Mouse (Mus musculus) layer of hippocampus, adult 11-12 months (tissue): ENCODE measurements around the gene Rgp1.
"Not testable (repeated sequence)": the region's sequence is repeated elsewhere in the genome, so short reads cannot be mapped to it uniquely, and the experiment has no call there.

Experiments
- DNase-seq: peaks from one replicate; pipeline ENCODE4 v3.0.0; 2022; ENCODE audit warnings: low spot score

Gene Rgp1

DNA sequence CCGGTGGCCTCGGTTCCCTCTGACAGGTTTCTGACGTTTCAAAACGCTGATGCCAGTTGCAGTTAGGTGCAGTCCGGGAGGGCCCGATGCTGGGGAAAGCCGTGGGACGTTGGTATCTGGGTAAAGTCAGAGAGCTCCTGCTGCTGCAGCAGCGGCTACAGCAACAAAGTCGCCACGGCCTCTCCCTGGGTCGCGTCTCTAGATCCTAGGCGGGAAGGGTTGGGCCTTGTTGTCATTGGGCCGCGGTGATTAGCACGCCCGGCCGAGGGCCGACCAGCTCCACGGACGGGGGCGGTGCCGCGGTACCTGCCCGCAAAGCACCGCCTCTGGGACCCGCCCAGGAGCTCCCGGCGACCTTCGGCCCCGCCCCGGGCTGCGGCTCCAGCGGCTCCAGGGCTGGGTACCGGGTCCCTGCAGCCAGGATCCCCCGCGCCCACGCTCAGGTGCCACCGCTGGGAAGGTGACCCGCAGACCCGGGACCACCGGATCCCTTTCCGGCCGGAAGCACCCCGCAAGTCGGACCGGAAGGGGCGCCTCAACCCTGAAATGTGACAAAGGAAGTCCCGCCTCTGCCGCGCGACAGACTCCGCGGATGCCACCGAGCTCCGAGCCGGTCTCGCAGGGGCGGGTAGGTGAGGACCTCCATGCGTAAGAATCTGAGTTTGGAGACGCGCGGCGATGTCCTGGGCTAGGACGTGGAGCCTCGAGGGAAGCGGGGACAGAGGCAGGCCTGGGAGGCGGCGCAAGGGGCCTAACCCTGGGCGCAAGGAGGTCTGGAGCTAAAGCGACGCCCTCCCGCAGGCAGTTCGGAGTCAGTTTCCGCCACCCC lies at the start of gene Rgp1, which contains the start of gene Gba2:
Rgp1 (plus strand) TSS at position 340 of the 829 bp plus-strand sequence.
Gba2 (minus strand) TSS at position 498 of the 829 bp plus-strand sequence.
- DNase-seq: peak; percentile 84

GRCm38 (mm10) chr4:43530081-43530501 lies 48.4 kb upstream of the Rgp1 start:
- DNase-seq: no peak

- peak; percentile 78 for DNase-seq
These were observed 47.9 kb upstream of the Rgp1 start for GRCm38 (mm10) chr4:43530581-43530980.

DNA sequence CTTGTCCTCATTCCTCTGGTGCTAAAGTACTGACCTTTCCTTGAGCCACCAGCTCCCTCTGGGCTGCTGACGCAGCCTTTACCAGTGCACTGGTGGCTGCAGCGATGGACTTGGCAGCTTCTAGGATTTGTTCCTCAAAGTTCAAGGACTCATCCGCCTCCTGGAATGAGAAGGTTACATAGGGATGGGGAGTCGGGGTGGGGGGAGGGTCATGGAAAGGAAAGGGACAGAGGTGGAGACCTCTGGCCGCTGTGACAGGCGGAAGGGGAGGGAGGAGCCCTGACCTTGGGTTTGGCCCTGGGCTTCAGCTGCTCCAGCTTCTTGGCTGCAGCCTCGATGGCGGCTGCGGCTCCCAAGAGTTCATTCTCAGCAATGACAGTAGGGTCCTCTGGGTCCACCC lies 45.2 kb upstream of the Rgp1 start:
- DNase-seq: no peak

GRCm38 (mm10) chr4:43535628-43536027 lies 42.9 kb upstream of the Rgp1 start:
- no peak for DNase-seq

DNA sequence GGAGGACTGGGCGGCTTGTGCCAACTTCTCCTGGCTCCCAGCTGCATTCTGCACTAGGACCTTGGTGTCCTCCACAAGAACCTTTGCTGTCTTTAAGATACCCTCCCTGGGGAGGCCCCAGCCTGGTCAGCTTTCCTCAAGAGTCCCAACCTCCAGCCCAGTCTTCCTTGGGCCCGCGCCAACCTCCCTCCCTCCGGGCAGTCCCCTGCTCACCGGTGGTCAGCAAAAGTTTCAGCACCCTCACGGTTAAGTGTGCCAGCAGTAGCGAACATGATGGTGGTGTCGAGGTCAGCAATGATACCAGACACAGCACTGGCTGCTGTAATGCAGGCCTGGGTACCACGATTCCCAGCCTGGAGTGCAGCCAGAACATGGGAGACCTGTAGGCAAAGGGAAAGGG lies 42.5 kb upstream of the Rgp1 start:
- DNase-seq: no peak

- DNase-seq: no peak
These were observed 36.5 kb upstream of the Rgp1 start for GRCm38 (mm10) chr4:43542044-43542443.

DNA sequence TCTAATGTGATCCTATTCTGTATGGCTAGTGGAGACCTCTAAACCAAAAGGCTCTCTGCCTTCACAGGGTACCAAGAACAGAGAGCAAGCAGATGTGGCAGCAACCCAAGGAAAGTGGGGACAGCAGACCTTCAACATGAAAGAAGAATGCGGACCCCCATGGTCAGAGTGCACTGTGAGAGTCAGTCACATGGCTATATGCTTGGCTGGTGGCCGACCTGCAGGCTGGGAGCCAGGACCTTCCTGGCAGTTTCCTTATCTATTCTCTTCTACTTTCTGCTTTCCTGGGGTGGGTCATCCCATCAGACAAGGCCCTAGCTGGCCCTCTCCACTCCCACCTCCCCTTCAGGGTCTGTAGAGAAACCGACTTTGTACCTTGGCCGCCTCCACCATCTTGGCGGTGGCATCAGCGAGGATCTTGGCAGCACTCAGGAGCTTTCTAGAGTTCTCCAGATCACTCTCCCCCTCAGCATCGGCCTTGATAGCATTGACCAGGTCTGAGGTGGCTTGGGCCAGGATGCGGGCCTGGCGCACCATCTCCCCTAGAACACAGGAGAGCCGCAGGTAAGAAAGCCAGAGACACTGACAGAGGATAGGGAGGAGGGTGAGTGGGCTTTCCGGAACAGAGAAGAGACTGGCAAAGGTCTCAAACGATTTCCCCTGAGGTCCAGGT lies 32.0 kb upstream of the Rgp1 start:
- DNase-seq: no peak

DNA sequence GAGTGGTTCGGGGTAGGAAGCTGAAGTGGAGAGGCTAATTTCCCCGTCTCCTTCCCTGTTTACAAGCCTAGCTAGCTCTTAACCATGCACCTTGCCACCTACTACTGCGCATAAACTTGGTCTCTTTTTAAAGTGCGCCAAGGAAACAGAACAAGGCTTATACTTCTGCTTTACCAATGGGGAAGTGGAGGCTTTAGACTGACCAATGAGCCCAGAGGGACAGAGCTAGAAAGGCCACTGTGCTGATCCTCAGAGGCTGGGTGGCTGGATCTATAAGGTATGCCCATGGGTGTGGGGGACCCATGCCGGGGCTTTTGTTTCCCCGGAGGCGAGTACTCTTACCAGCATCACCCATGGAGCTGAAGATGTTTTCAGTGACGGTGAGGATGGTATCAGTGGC lies 31.4 kb upstream of the Rgp1 start:
- DNase-seq: no peak

GRCm38 (mm10) chr4:43549055-43549454 lies 29.5 kb upstream of the Rgp1 start:
- DNase-seq: no peak

- DNase-seq: not testable (repeated sequence)
These were observed 26.7 kb upstream of the Rgp1 start for GRCm38 (mm10) chr4:43551854-43552253.

DNA sequence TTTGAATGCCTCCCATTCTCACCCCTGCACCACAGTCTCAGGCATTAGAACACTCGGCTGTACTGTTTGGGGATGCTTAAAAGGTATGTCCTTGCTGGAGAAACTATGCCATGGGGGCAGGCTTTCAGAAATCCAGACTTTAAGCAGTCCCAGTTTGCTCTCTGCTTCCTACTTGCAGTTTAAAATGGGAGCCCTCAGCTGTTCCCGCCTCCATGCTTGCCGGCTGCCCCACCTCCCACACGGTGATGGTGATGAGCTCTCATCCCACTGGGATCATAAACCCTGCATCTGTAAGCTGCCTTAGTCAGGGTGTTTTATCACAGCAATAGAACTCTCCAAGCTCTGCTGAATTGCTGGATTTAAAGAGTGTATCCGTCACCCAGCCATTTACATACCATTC lies 26.1 kb upstream of the Rgp1 start:
- DNase-seq: no peak

GRCm38 (mm10) chr4:43553891-43554290 lies 24.6 kb upstream of the Rgp1 start:
- no peak for DNase-seq

GRCm38 (mm10) chr4:43555926-43556325 lies 22.6 kb upstream of the Rgp1 start:
- no peak for DNase-seq

DNA sequence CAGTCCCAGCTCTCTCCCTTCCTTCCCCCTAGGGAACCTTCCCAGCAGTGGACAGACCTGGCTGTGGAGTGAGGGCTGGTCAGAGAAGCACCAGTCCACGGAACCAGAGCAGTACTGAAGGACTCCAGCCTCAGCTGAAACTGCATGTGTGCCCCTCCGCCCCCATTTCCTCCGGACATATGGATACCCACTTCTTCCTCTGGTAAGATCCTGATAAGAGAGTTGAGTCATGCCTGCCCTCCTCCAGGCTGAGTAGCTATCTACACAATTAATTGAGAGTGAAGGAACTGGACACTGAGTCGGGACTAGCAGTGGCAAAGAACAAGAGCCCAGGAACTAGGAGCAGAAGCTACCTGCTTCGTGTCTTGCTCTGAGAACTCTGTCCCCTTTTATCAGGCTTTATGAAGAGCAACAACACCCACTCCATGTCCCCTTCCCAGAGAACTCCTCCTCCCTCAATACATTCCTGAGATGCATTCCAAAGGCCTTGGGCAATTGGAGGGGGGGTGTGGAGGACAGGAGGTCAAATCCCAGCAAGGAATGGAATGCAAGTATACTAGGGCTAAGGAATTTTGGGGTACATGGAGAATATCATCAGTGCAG lies 20.4 kb upstream of the Rgp1 start:
- DNase-seq: no peak

DNA sequence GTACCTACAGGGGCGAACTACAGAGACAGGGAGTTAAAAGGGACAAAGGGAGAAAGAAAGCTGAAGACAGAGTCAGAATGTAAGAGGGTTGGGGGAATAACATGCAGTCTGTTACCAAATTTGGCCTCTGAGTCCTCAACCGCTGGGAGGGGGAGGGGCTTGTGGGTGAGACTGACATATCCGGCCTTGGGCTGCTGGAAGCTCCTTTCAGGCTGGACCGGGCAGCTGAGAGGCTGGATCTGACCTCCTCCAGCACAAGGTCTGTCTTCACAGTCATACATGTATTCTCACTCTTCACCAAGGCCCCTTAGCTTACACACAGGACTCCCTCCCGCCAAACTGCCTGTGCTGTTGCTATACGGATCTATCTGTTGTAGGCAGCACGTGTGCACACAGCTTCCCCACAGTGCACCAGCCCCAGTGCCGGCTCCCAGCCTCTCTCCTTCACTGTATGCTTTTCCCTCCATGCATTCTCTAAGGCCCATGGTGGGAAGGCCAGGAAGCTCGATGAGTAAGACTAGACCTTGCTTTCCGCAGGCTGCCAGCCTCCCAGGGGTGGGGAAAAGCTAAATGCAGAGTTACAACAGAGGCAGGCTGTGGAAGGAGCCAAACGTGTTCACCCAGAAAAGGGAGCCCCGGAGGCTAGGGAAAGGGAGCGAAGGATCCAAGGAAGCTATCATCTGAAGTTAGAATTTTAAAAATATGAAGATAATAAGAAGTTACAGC lies 19.7 kb upstream of the Rgp1 start:
- no peak for DNase-seq

DNA sequence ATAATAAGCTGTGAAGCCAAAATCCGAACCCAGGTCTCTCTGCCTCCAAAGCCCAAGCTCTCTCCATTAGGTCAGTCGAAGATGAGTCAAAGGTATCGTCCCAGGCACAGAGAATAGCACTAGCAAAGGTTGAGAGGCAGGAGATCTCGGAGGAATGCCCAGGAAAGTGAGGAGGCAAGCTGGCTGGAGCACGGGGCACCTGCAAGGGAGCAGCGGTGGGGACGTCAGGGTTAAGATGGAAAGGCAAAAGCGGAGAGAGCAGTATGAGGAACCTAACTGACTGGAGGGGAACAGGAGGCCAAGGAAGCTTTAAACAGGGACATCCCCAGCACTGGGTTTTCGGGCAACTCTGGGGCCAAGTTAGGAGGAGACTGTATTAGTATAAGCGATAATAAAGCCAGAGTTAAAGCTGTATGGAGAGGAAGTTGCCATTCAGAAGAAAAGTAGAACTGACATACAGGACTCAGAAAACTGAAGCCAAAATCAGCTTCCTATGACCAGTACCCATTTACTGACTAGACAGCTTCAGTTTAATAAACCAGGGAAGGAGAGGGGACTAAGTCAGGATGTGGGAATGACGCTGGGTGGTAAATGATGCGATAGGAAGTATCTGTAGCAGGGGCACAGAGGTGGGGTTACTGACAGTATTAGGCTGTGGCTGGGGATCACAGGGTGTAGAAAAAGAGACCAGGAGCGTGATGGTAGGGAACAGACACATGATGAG lies 18.8 kb upstream of the Rgp1 start:
- DNase-seq: no peak

DNA sequence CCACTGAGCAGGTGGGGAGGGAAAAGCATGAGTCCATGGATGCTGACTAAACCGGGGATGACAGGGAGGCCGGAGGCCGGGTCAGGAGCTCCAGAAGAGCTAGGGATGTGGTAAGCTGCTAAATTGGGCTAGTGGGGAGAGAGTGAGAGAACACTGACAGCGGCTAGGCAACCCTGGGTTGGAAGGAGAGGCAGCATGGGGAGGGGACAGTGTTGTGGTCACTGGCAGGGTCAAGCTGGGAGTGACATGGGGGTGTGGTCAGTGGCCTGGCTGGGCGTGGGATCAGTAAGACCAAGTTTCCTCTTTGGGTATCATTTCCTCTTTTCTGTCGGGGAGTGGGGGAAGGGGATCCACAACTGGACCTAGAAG lies 18.3 kb upstream of the Rgp1 start:
- peak; percentile 73 for DNase-seq

GRCm38 (mm10) chr4:43560976-43561375 lies 17.5 kb upstream of the Rgp1 start:
- no peak for DNase-seq

GRCm38 (mm10) chr4:43561436-43561996 lies 17.0 kb upstream of the Rgp1 start:
- DNase-seq: no peak

DNA sequence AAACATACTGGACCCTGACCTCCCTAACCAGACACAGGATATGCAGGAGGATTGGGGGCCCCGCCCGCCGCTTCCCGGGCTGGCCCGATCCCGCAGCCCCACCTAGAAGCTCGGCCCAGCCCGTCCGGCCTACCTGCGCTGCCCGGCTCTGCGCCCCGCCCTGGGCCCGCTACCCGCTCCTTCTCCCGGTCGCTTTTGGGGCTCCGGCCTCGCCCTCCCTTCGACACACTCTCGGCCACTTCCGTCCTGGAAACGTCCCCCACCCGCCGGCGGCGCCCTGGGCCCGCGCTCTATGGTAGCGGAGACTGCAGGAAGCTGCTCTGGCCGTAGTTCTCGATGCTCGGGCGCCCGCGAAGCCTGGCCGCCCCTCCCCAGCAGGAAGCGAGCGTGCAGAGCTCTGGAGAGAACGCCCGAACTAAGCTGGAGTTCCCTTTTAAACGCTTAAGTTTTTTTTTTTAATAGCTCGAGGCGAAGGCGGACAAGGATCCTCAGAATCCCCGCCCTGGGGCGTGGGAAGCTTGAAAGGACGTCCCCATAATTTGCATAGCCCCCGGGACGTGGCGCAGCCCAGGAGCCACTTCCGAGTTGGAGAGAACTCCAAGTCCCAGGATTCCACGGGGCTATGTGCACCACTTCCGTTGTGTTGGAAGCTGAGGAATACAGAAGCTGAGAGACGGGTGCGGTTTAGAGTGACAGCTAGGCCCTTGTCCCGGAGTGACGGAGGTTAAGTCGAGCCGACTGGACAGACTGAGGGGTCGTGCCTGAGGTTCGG lies 16.3 kb upstream of the Rgp1 start, which contains the start of the genes Creb3 and Tln1:
Creb3 (plus strand) TSS at position 336 of the 772 bp plus-strand sequence.
Tln1 (minus strand) TSS at position 695 of the 772 bp plus-strand sequence.
- peak; percentile 94 for DNase-seq
